Mouse (Mus musculus): ENCODE results near the gene Hnrnpm.

- TF ChIP-seq CTCF (IDR thresholded peaks at IDR 0.05; ENCODE audit: low read depth): no peak
- no peak for TF ChIP-seq EP300 (IDR thresholded peaks at IDR 0.05; ENCODE audit: low read depth)
These were observed 16.4 kb upstream of the Hnrnpm start for GRCm38 (mm10) chr17:33703091-33703490.

All from liver, postnatal 0 days (tissue).